Mouse (Mus musculus): ENCODE results near the gene Hdac7.

DNA sequence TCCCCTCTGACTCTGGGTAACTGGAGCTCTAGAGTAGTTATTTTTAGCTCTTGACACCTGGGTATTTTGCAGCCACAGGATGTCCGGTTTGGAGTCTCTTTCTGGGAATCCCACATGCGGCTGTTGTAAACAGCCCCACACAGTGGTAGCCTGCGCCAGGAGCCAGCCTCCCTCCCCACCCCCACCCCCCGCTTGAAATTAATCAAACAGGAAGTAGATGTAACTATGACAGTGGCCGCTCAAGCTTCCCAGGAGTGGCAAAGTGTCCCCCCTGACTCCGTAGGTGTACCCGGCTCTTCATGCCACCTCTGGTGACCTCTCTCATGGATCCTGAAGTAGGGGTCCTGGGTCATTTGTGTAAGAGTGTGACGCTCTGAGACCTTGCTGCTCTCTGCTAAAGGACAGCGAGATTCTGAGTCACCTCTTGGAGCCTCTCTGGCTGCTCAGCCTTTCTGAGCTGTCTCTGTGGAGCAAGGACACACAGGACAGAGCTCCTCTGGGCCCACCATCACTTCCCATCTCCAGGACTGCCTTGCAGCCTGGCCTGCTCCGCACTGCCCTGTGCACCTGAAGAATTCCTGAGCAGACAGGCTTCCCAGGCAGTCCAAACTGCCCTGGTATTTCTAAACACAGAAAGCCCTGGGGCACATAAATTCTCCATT is 22.9 kb downstream of the Hdac7 start:
- no peak for TF ChIP-seq CTCF (conservative IDR thresholded peaks at IDR 0.05; ENCODE audit: low read length)
- no peak for TF ChIP-seq POU5F1 (IDR thresholded peaks at IDR 0.05; ENCODE audit: borderline replicate concordance, low read length)

Data from E14TG2a.4 (cell line).